Mouse (Mus musculus) hindbrain, postnatal 0 days (tissue): ENCODE measurements around the gene Bhlha9. TPM values are rescaled to one million over a fixed set of nuclear protein-coding genes. Genes with fewer than 3 reads are reported as not detected.
A peak's percentile ranks its signal among the peaks of the same experiment; 100 is the strongest.
"Not testable (repeated sequence)": the region's sequence is repeated elsewhere in the genome, so short reads cannot be mapped to it uniquely, and the experiment has no call there.

Source experiments
- ATAC-seq: fragments of 200-750 bp; cut with Nextera tagmentation; 2 replicates; pipeline ENCODE4 v1.8.0; 2017; ENCODE audit warnings: mild to moderate bottlenecking, moderate TSS enrichment, moderate library complexity
- DNase-seq: peaks from one replicate; pipeline ENCODE4 v3.0.0-alpha.2; 2015; ENCODE audit warnings: low spot score
- H3K27ac ChIP-seq: fragments of 300-500 bp; sonication (generic); 2 replicates; pipeline ENCODE4 v1.5.1; 2014; ENCODE audit warnings: mild to moderate bottlenecking
- H3K27me3 ChIP-seq: fragments of 300-500 bp; sonication (generic); 2 replicates; pipeline ENCODE4 v1.6.1; 2014; ENCODE audit warnings: low read length, mixed read lengths; ENCODE audit not compliant: insufficient read depth
- H3K36me3 ChIP-seq: fragments of 300-500 bp; sonication (generic); 2 replicates; pipeline ENCODE4 v1.6.1; 2014; ENCODE audit warnings: low read length, mixed read lengths; ENCODE audit not compliant: insufficient read depth
- H3K4me1 ChIP-seq: fragments of 300-500 bp; sonication (generic); 2 replicates; pipeline ENCODE4 v1.6.1; 2014; ENCODE audit warnings: antibody characterized with exemption, low read length, mixed read lengths; ENCODE audit not compliant: insufficient read depth
- H3K4me2 ChIP-seq: fragments of 300-500 bp; sonication (generic); 2 replicates; pipeline ENCODE4 v1.6.1; 2014; ENCODE audit warnings: low read depth, mild to moderate bottlenecking, low read length, moderate library complexity, mixed read lengths
- H3K4me3 ChIP-seq: fragments of 300-500 bp; sonication (generic); 2 replicates; pipeline ENCODE4 v1.5.1; 2014; ENCODE audit warnings: low read length
- H3K9ac ChIP-seq: fragments of 300-500 bp; sonication (generic); replicated peaks from 2 replicates; pipeline ENCODE4 v1.6.1; 2014; ENCODE audit warnings: mild to moderate bottlenecking, low read length, moderate library complexity, mixed read lengths
- H3K9me3 ChIP-seq: fragments of 300-500 bp; sonication (generic); 2 replicates; pipeline ENCODE4 v1.6.1; 2016; ENCODE audit warnings: low read length, mixed read lengths
- CTCF ChIP-seq: IDR thresholded peaks from 2 replicates; pipeline ENCODE4 v1.5.1; 2016; ENCODE audit warnings: antibody characterized with exemption, control low read depth, low read depth
- WGBS: fragments of 180-500 bp; shearing (Covaris S2); extraction: QIAGEN DNeasy Blood & Tissue Kit; methylation state at CpG from one replicate; pipeline ENCODE4 v1.1.7; 2014; 5-methylcytosine and 5-hydroxymethylcytosine counted together
- polyA plus RNA-seq: library from polyadenylated mRNA; unstranded; fragments of >200 nt; fragmentation: Nextera tagmentation; extraction: Ambion mirVana; gene quantifications from 2 replicates; pipeline ENCODE4 v1.2.1, GENCODE M21; 2015
- total RNA-seq: library from RNA; depleted of rRNA; stranded (reverse); fragments of >200 nt; gene quantifications from 2 replicates; pipeline ENCODE4 v1.2.3, GENCODE M21; 2014

Gene Bhlha9
- total and polyA plus RNA-seq, 2 experiments from 2014 or later: 1.2 to 2.1 TPM

GRCm38 (mm10) chr11:76674704-76675103 lies 2.4 kb downstream of the Bhlha9 start:
- Histone ChIP-seq H3K9ac (no peak overlapping the region), H3K4me2 (no peak overlapping the region), H3K27me3 (peaks cover 12% of the 10 kb centered on the region), H3K4me1 (peaks cover 7% of the 10 kb centered on the region; the same call in 1 of the 2 replicates), H3K36me3 (no peaks in the 10 kb centered on the region), H3K4me3 (no peak overlapping the region), H3K9me3 (no peaks in the 10 kb centered on the region), H3K27ac (no peak overlapping the region)
- DNase-seq: no peak
- WGBS: 34% methylated on average over 4 of the region's 4 CpGs
- no peak for ATAC-seq
- peak; percentile 20; the same call in 1 of the 2 replicates for TF ChIP-seq CTCF

- not testable (repeated sequence) for H3K4me3 ChIP-seq, H3K27me3 ChIP-seq, H3K36me3 ChIP-seq, H3K9me3 ChIP-seq, H3K9ac ChIP-seq, ATAC-seq, H3K4me1 ChIP-seq, DNase-seq, H3K27ac ChIP-seq, H3K4me2 ChIP-seq
- WGBS: 51% methylated on average over 7 of the region's 8 CpGs
Measured at GRCm38 (mm10) chr11:76679508-76679907, 7.2 kb downstream of the Bhlha9 start, which contains the start of gene Trarg1. Gene Trarg1, plus strand, starts transcription at chr11:76679808.

- H3K27ac ChIP-seq: no peak overlapping the region
- no peak overlapping the region for H3K9ac ChIP-seq
- TF ChIP-seq CTCF: no peak
- no peak for DNase-seq
- ATAC-seq: no peak
- H3K4me3 ChIP-seq: no peak overlapping the region
- 84% methylated on average over 2 of the region's 2 CpGs for WGBS
- no peaks in the 10 kb centered on the region for H3K4me1 ChIP-seq
- no peaks in the 10 kb centered on the region for H3K9me3 ChIP-seq
- H3K36me3 ChIP-seq: no peaks in the 10 kb centered on the region
- H3K27me3 ChIP-seq: no peaks in the 10 kb centered on the region
- H3K4me2 ChIP-seq: no peak overlapping the region
Measured at GRCm38 (mm10) chr11:76685604-76686003, 13.3 kb downstream of the Bhlha9 start.

GRCm38 (mm10) chr11:76692096-76692495 lies 19.8 kb downstream of the Bhlha9 start:
- no peak overlapping the region for H3K4me3 ChIP-seq
- DNase-seq (no peak), ATAC-seq (no peak)
- H3K4me2 ChIP-seq: no peak overlapping the region
- WGBS: 86% methylated on average over 3 of the region's 3 CpGs
- no peak overlapping the region for H3K27ac ChIP-seq
- no peaks in the 10 kb centered on the region for H3K36me3 ChIP-seq
- H3K9me3 ChIP-seq: no peaks in the 10 kb centered on the region
- no peaks in the 10 kb centered on the region for H3K4me1 ChIP-seq
- H3K27me3 ChIP-seq: no peaks in the 10 kb centered on the region
- no peak for TF ChIP-seq CTCF
- no peak overlapping the region for H3K9ac ChIP-seq

DNA sequence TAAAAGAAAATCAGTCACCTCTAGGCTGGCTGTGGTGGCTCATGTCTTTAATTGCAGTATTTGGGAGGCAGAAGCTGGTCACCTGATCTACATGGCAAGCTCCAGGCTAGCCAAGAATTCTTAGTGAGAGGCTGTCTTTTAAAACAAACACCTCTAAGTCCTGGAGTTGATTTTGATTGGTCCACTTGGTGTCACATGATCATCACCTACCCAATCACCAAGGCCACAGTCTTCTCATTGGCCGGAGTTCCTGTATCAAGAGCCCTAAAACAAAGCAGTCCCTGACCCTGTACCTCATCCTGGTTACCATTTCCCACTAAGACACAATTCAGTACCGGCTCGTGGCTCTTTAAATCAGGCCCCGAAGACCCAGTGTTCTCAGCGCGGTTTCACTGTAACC lies 23.5 kb downstream of the Bhlha9 start:
- Histone ChIP-seq H3K27ac (no peak overlapping the region), H3K27me3 (no peaks in the 10 kb centered on the region), H3K4me2 (no peak overlapping the region), H3K9ac (no peak overlapping the region), H3K4me3 (no peak overlapping the region), H3K4me1 (no peaks in the 10 kb centered on the region), H3K9me3 (no peaks in the 10 kb centered on the region), H3K36me3 (no peaks in the 10 kb centered on the region)
- WGBS: 77% methylated on average over 6 of the region's 6 CpGs
- TF ChIP-seq CTCF: no peak
- ATAC-seq (no peak), DNase-seq (no peak)

- H3K4me3 ChIP-seq: no peak overlapping the region
- H3K27me3 ChIP-seq: no peaks in the 10 kb centered on the region
- TF ChIP-seq CTCF: no peak
- ATAC-seq (no peak), DNase-seq (no peak)
- H3K9me3 ChIP-seq: no peaks in the 10 kb centered on the region
- 65% methylated on average over 7 of the region's 9 CpGs for WGBS
- H3K27ac ChIP-seq: no peak overlapping the region
- H3K9ac ChIP-seq: no peak overlapping the region
- H3K4me1 ChIP-seq: no peaks in the 10 kb centered on the region
- no peaks in the 10 kb centered on the region for H3K36me3 ChIP-seq
- 0 out of 2 replicates have a peak overlapping the region, but pooled peaks have one; percentile 10 for H3K4me2 ChIP-seq
Measured at GRCm38 (mm10) chr11:76699626-76700025, 27.4 kb downstream of the Bhlha9 start.

GRCm38 (mm10) chr11:76707656-76708055 lies 35.4 kb downstream of the Bhlha9 start:
- no peaks in the 10 kb centered on the region for H3K4me1 ChIP-seq
- H3K9me3 ChIP-seq: no peaks in the 10 kb centered on the region
- H3K9ac ChIP-seq: no peak overlapping the region
- no peak overlapping the region for H3K4me3 ChIP-seq
- H3K27me3 ChIP-seq: no peaks in the 10 kb centered on the region
- ATAC-seq (no peak), DNase-seq (no peak)
- no peak overlapping the region for H3K4me2 ChIP-seq
- TF ChIP-seq CTCF: no peak
- no peak overlapping the region for H3K27ac ChIP-seq
- H3K36me3 ChIP-seq: no peaks in the 10 kb centered on the region
- 80% methylated on average over 3 of the region's 3 CpGs for WGBS
